Mouse (Mus musculus): Measurements from ENCODE around the gene Olfr803. TPM values are rescaled to one million over a fixed set of nuclear protein-coding genes. Genes with fewer than 3 reads are reported as not detected.

Olfr803 gene
- not detected in 2 replicates for polyA plus RNA-seq (2014; fragmentation: Nextera tagmentation; extraction: Ambion mirVana)

DNA sequence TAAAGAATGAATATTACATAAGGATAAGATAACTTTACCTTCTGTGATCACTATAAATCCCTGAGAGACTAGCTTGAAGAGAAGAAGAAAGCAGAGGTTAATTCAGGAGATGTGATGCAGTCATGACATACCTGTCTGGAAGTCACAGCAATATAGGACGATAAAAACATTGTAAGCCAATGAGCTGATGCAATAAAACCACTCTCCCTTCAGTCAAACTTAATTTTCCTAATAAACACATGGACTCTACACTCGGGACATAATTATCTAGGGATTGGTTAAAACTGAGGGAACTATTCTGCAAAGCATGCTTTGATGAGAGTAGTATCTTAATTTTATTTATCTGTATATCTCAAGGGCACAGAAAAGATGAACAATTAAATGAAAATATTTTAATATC is at the start of gene Olfr803:
Olfr803 (minus strand) TSS at position 101 of the 400 bp plus-strand sequence.
- DNase-seq (ENCODE audit: low spot score, missing footprints) (no peak), ATAC-seq (ENCODE audit: low FRiP score) (no peak)
- no peak within 1 kb of the TSS for H3K9ac ChIP-seq (ENCODE audit: low read length)
- WGBS = 71% methylated on average over 2 of the region's 2 CpGs
- no peak within 1 kb of the TSS for H3K27ac ChIP-seq (ENCODE audit: low read depth, low read length)
- H3K27me3 ChIP-seq (ENCODE audit: control insufficient read depth, insufficient read depth, low read length) = no peaks in the 10 kb centered on the region
- H3K4me1 ChIP-seq (ENCODE audit: control insufficient read depth, insufficient read depth, low read length) = no peaks in the 10 kb centered on the region
- H3K4me2 ChIP-seq = no peak within 1 kb of the TSS
- no peaks in the 10 kb centered on the region for H3K9me3 ChIP-seq (ENCODE audit: control insufficient read depth, low read length)
- no peak within 1 kb of the TSS for H3K4me3 ChIP-seq (ENCODE audit: low read depth, low read length)
- H3K36me3 ChIP-seq (ENCODE audit: control insufficient read depth, insufficient read depth, low read length) = no peaks in the 10 kb centered on the region

DNA sequence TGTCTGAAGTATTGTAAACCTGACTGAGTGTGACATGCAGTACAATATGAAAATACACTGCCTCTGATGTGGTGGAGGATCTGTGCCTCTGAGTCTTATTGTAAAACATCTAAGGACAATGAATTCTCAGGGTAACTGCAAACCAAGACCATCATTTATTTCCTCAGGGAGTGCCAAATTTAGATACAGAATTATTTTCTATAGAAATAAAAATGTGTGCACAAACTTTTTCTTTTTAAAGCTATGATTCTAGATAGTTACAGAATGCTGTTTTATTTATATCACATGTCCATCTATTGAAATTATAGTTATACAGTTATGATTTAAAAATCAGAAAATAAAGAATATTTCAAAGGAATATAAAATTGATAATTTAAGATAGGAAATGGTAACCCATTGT is 47.7 kb upstream of the Olfr803 start, which contains the start of gene Olfr806:
Olfr806 (minus strand) TSS at position 101 of the 400 bp plus-strand sequence.
- no peaks in the 10 kb centered on the region for H3K36me3 ChIP-seq (ENCODE audit: control insufficient read depth, insufficient read depth, low read length)
- no peak within 1 kb of the TSS for H3K4me3 ChIP-seq (ENCODE audit: low read depth, low read length)
- H3K9ac ChIP-seq (ENCODE audit: low read length) = no peak within 1 kb of the TSS
- no peak within 1 kb of the TSS for H3K27ac ChIP-seq (ENCODE audit: low read depth, low read length)
- DNase-seq (ENCODE audit: low spot score, missing footprints) (no peak), ATAC-seq (ENCODE audit: low FRiP score) (no peak)
- no peaks in the 10 kb centered on the region for H3K9me3 ChIP-seq (ENCODE audit: control insufficient read depth, low read length)
- H3K27me3 ChIP-seq (ENCODE audit: control insufficient read depth, insufficient read depth, low read length) = no peaks in the 10 kb centered on the region
- no peaks in the 10 kb centered on the region for H3K4me1 ChIP-seq (ENCODE audit: control insufficient read depth, insufficient read depth, low read length)
- no peak within 1 kb of the TSS for H3K4me2 ChIP-seq

DNA sequence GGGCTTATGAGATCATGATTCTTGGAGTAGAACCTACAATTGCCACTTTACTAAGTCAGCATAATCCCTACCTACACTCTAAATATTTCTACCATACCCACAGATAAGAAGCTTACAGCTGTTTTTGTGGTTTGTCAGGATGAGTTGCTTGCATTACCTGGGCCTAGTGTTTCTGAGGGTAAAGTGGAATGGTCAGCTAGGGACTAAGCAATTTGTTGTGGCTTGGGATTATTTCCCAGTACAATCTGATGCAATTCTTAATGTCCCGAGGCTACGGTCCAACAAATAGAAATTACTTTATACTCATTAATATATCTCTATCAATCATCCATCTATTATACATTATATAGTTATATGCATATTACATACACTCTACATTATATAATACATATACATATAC is 35.2 kb upstream of the Olfr803 start, which contains the start of gene Olfr805:
Olfr805 (minus strand) TSS at position 101 of the 400 bp plus-strand sequence.
- no peaks in the 10 kb centered on the region for H3K4me1 ChIP-seq (ENCODE audit: control insufficient read depth, insufficient read depth, low read length)
- ATAC-seq (ENCODE audit: low FRiP score) = no peak

GRCm38 (mm10) chr10:129702910-129703309 is 8.8 kb upstream of the Olfr803 start, which contains the start of gene Olfr804:
Olfr804 (plus strand) TSS chr10:129703210.
- Histone ChIP-seq H3K9ac (ENCODE audit: low read length) (no peak within 1 kb of the TSS), H3K9me3 (ENCODE audit: control insufficient read depth, low read length) (no peaks in the 10 kb centered on the region), H3K4me3 (ENCODE audit: low read depth, low read length) (no peak within 1 kb of the TSS), H3K27ac (ENCODE audit: low read depth, low read length) (no peak within 1 kb of the TSS), H3K4me2 (no peak within 1 kb of the TSS), H3K36me3 (ENCODE audit: control insufficient read depth, insufficient read depth, low read length) (no peaks in the 10 kb centered on the region), H3K27me3 (ENCODE audit: control insufficient read depth, insufficient read depth, low read length) (no peaks in the 10 kb centered on the region), H3K4me1 (ENCODE audit: control insufficient read depth, insufficient read depth, low read length) (no peaks in the 10 kb centered on the region)
- DNase-seq (ENCODE audit: low spot score, missing footprints) = no peak
- ATAC-seq (ENCODE audit: low FRiP score) = no peak

More for the DNA sequence above, 35.2 kb upstream of the Olfr803 start, which contains the start of gene Olfr805:
- WGBS = 93% methylated on average over 2 of the region's 2 CpGs
- H3K4me3 ChIP-seq (ENCODE audit: low read depth, low read length) = no peak within 1 kb of the TSS
- no peaks in the 10 kb centered on the region for H3K9me3 ChIP-seq (ENCODE audit: control insufficient read depth, low read length)
- no peak within 1 kb of the TSS for H3K9ac ChIP-seq (ENCODE audit: low read length)
- no peak within 1 kb of the TSS for H3K4me2 ChIP-seq
- no peaks in the 10 kb centered on the region for H3K27me3 ChIP-seq (ENCODE audit: control insufficient read depth, insufficient read depth, low read length)
- no peaks in the 10 kb centered on the region for H3K36me3 ChIP-seq (ENCODE audit: control insufficient read depth, insufficient read depth, low read length)
- H3K27ac ChIP-seq (ENCODE audit: low read depth, low read length) = no peak within 1 kb of the TSS
- DNase-seq (ENCODE audit: low spot score, missing footprints) = no peak

DNA sequence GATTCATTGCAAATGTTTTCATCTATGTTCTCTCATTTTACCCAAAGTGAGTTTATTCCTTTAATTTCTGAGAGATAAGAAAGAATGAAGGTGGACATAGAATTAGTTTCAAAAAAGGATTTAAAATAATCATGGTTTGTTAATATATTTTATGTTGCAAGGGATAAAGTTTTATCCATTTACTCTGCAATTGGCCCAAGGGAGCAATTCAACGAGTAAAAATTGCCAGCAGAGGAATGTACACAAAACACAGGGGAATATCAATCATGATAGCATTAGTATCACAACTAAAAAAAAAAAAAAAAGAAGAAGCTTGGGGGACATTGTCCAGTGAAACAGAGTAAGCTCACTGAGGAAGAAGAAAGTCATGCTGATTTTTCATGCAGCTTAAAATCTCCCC is 6.0 kb downstream of the Olfr803 start, which contains the start of gene Olfr802:
Olfr802 (minus strand) TSS at position 101 of the 400 bp plus-strand sequence.
- no peaks in the 10 kb centered on the region for H3K27me3 ChIP-seq (ENCODE audit: control insufficient read depth, insufficient read depth, low read length)
- WGBS = 65% methylated on average over 1 of the region's 1 CpGs
- ATAC-seq (ENCODE audit: low FRiP score) = no peak

GRCm38 (mm10) chr10:129673765-129674164 is 20.3 kb downstream of the Olfr803 start, which contains the start of gene Olfr801:
Olfr801 (minus strand) TSS chr10:129673865.
- ATAC-seq (ENCODE audit: low FRiP score) (no peak), DNase-seq (ENCODE audit: low spot score, missing footprints) (no peak)
- Histone ChIP-seq H3K27me3 (ENCODE audit: control insufficient read depth, insufficient read depth, low read length) (no peaks in the 10 kb centered on the region), H3K9ac (ENCODE audit: low read length) (no peak within 1 kb of the TSS), H3K9me3 (ENCODE audit: control insufficient read depth, low read length) (no peaks in the 10 kb centered on the region), H3K27ac (ENCODE audit: low read depth, low read length) (no peak within 1 kb of the TSS), H3K4me1 (ENCODE audit: control insufficient read depth, insufficient read depth, low read length) (no peaks in the 10 kb centered on the region), H3K36me3 (ENCODE audit: control insufficient read depth, insufficient read depth, low read length) (no peaks in the 10 kb centered on the region), H3K4me3 (ENCODE audit: low read depth, low read length) (no peak within 1 kb of the TSS), H3K4me2 (no peak within 1 kb of the TSS)
- 79% methylated on average over 1 of the region's 1 CpGs for WGBS

More for the DNA sequence above, 6.0 kb downstream of the Olfr803 start, which contains the start of gene Olfr802:
- Histone ChIP-seq H3K27ac (ENCODE audit: low read depth, low read length) (no peak within 1 kb of the TSS), H3K9ac (ENCODE audit: low read length) (no peak within 1 kb of the TSS), H3K36me3 (ENCODE audit: control insufficient read depth, insufficient read depth, low read length) (no peaks in the 10 kb centered on the region), H3K9me3 (ENCODE audit: control insufficient read depth, low read length) (no peaks in the 10 kb centered on the region), H3K4me3 (ENCODE audit: low read depth, low read length) (no peak within 1 kb of the TSS), H3K4me1 (ENCODE audit: control insufficient read depth, insufficient read depth, low read length) (no peaks in the 10 kb centered on the region), H3K4me2 (no peak within 1 kb of the TSS)
- no peak for DNase-seq (ENCODE audit: low spot score, missing footprints)

DNA sequence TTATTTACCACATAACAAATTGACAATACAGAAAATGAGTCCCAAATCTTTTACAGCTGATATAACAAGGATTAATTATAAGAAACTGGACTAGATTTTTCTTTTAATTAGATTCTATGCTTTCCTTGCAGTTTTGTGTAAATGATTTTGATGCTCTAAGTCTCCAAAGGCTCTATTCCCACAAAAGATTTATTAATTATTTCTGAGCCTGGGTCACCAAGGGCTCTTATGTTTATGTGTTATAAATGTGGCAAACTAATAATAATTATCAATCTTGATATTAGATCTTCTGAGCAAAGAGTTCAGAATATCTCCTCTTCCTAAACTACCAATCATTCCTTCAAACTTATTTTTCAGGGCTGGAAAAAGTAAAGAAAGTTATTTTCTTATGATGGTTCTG is 36.7 kb downstream of the Olfr803 start, which contains the start of gene Olfr800:
Olfr800 (plus strand) TSS at position 301 of the 400 bp plus-strand sequence.
- ATAC-seq (ENCODE audit: low FRiP score) (no peak), DNase-seq (ENCODE audit: low spot score, missing footprints) (no peak)
- H3K27ac ChIP-seq (ENCODE audit: low read depth, low read length) = no peak within 1 kb of the TSS
- H3K9me3 ChIP-seq (ENCODE audit: control insufficient read depth, low read length) = no peaks in the 10 kb centered on the region
- no peaks in the 10 kb centered on the region for H3K27me3 ChIP-seq (ENCODE audit: control insufficient read depth, insufficient read depth, low read length)
- no peaks in the 10 kb centered on the region for H3K36me3 ChIP-seq (ENCODE audit: control insufficient read depth, insufficient read depth, low read length)
- no peak within 1 kb of the TSS for H3K4me3 ChIP-seq (ENCODE audit: low read depth, low read length)
- no peak within 1 kb of the TSS for H3K9ac ChIP-seq (ENCODE audit: low read length)
- H3K4me1 ChIP-seq (ENCODE audit: control insufficient read depth, insufficient read depth, low read length) = no peaks in the 10 kb centered on the region
- H3K4me2 ChIP-seq = no peak within 1 kb of the TSS

DNA sequence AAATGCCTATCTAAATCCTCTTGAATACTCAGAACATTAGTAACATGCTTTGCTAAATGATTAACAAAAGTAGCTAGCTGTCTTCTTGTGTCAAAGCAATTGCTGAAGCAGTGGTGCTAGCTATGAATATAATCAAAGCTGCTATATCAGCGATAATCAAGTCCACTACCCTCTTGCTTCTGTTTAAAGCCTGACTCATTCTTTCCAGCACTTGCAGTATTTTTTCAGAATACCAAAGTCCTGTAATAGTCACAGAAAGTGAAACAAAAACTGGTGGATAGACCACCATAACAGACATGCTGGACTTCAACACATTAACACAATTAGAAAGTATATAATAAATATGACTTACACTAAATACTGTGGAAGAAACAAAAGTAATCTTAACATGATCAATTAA is 42.3 kb downstream of the Olfr803 start:
- no peaks in the 10 kb centered on the region for H3K36me3 ChIP-seq (ENCODE audit: control insufficient read depth, insufficient read depth, low read length)
- no peak overlapping the region for H3K4me3 ChIP-seq (ENCODE audit: low read depth, low read length)
- H3K27ac ChIP-seq (ENCODE audit: low read depth, low read length) = no peak overlapping the region
- H3K9ac ChIP-seq (ENCODE audit: low read length) = no peak overlapping the region
- DNase-seq (ENCODE audit: low spot score, missing footprints) (no peak), ATAC-seq (ENCODE audit: low FRiP score) (no peak)
- H3K4me2 ChIP-seq = no peak overlapping the region
- no peaks in the 10 kb centered on the region for H3K9me3 ChIP-seq (ENCODE audit: control insufficient read depth, low read length)
- no peaks in the 10 kb centered on the region for H3K27me3 ChIP-seq (ENCODE audit: control insufficient read depth, insufficient read depth, low read length)
- no peaks in the 10 kb centered on the region for H3K4me1 ChIP-seq (ENCODE audit: control insufficient read depth, insufficient read depth, low read length)
- 84% methylated on average over 1 of the region's 1 CpGs for WGBS

Data from midbrain, embryonic 11.5 days (tissue).